Mouse (Mus musculus): Measurements from ENCODE around the gene Rangrf.

- TF ChIP-seq EP300 (IDR thresholded peaks at IDR 0.05; ENCODE audit: low read depth) (no peak), CTCF (IDR thresholded peaks at IDR 0.05; ENCODE audit: low read depth) (no peak)
These were observed 41.0 kb downstream of the Rangrf start for GRCm38 (mm10) chr11:68933885-68934507.
